Mouse (Mus musculus) urinary bladder, postnatal 4 days (tissue): ENCODE measurements around the gene Zscan10.

ENCODE experiments used
- DNase-seq, 2 experiments: peaks; one replicate each; pipeline ENCODE4 v3.0.0; 2021 to 2022; ENCODE audit warnings: low spot score in 2 of 2

Gene Zscan10

DNA sequence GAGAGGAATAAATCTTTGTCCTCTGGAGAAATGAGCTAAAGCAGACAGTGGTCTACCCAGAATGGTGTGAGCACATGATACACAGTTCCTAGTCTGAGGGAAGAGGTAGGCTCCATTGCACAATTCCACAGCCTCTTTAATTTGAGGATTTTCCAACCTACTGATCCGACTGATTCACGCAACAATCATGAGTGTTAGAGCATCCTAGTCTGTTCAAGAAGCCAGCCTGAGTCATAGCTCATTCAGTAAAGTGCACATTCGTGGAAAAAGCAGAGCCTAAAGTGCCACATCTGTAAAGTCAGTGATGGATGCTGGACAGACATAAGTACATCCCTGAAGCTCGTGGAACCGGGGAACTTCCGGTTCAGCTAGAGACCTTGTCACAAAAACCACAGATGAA, 50.7 kb downstream of the Zscan10 start:
- no peak for DNase-seq

DNA sequence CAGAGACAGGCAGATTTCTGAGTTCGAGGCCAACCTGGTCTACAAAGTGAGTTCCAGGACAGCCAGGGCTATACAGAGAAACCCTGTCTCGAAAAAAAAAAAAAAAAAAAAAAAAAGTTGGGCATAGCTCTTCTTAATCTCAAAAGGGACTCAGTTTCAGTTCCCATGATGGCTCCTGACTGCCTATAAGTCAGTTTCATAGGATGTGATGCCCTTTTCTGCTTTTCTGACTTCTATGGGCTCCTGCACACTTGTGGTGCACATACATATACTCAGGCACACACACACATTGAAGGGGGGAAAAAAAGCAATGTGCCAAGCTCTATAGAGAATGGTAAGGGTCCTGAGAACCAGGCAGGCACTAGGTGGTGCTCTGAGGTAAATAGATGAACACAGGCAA, 52.7 kb downstream of the Zscan10 start:
- DNase-seq = no peak

DNA sequence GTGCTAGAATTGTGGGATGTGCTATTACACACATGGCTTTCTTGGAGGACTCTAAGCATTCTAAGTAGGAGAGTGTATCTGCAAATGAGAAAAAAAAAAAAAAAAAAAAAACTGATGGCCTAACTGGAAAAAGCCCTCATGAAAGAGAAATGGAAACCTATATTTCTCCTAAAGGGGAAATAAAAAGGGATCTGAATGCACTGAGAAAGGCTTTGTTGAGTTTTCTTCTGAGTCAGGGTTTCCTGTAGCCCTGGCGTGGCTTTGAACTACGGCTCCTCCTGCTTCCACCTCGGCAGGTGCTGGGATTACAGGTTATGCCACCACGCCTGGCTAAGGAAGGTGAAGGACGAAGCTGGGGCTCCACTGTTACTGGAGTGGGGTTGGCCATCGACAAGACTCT, 53.3 kb downstream of the Zscan10 start:
- DNase-seq = no peak

DNA sequence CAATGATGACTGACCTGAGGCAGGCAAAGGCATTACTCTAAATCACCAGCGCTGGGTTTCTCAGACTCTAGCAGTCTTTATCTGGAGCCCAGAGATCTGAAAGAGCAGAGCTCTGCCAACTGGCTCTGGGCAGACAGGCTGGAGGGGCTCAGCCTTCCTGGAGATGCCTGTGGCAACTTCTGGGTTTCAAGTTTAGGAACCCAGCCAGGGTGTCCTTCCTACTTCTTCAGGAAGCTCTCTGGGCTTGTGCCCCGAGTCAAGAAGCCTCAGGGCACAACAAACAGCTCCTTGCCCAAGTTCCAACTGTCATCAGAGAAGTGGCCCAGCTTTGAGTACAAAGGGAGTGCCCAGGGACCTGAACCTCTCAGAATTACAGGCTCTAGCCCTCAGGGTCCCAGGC, 53.8 kb downstream of the Zscan10 start:
- no peak for DNase-seq

DNA sequence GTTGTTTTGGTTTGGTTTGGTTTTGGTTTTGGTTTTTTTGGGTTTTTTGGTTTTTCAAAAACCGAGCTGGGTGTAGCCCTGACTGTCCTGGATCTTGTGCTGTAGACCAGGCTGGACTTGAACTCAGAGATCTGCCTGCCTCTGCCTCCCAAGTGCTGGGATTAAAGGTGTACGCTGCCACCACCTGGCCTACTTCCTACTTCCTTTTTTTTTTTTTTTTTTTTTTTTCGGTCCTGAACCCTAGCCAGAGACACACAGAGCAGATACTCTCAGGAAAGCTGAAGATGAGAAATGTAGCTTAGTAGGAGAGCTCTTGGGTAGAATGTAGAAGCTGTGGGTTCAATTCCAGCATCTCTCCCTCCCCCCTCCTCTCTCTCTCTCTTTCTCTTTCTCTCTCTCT, 57.8 kb downstream of the Zscan10 start:
- no peak for DNase-seq

DNA sequence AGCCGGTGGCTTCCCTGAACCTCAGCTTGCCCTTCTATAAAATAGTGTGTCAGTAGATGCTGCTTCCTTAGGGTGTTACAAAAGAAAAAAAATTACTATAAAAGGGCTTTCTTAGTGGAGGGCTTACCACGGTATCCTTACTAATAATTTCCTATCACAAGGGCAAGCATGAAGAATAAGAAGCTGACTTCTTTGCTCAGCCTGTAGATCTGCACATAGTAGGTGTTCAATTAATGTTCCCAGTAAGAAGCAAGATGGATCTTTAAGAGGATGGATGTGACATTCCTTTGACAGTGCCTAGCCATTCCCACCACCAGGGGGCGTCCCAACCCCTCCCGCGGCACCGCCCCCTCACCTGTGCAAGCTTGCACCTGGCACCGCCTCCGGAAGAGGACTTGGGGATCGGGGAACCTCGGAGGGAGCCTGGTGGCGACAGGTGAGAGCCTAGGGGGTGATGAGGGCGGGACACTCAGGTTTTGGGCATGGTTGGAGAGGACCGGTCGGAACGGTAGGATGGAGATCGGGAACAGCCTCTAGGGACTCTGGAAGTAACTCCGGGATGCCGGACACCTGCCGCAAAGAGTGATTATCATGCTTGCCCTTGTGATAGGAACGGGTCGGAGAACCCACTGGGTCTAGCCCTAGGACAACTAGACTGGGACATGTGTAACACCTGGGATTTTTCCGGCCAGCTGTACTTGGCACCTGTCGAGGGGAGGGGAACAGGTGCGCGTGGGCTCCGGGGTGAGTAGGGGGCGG, 59.6 kb downstream of the Zscan10 start, which contains the start of gene Bicdl2:
Gene Bicdl2 (plus strand): TSS at position 390 of the 759 bp plus-strand sequence.
- no peak for DNase-seq
